Mouse (Mus musculus): Measurements from ENCODE around the gene Plbd1.

DNA sequence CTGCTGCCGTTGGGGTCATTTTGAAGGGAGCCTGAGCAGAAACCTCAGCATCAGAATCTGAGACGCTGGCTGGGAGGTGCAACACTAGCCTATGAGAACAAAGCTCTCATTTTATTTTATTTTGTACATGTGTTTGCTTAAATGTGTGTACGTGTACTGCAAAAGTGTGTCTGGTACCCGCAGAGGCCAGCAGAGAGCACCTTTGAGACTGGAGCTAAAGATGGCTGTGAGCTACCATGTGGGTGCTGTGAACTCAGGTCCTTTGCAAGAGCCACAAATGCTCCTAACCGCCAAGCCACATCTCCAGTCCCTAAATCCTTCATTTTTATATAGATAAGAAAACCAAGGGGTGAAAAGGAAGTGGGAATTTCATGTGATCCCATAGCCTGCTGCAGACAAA is 48.7 kb upstream of the Plbd1 start:
- TF ChIP-seq GATA1 (IDR thresholded peaks at IDR 0.05; ENCODE audit: borderline replicate concordance, low read length) (no peak), FLI1 (IDR thresholded peaks at IDR 0.05; ENCODE audit: low read length) (no peak)

All from megakaryocyte, embryonic 14.5 days (primary cell).